Mouse (Mus musculus) heart, adult 2 months (tissue): ENCODE results near the gene Fam107a.

Experiments used
- CTCF ChIP-seq: fragments of 200-600 bp; IDR thresholded peaks from 2 replicates; pipeline ENCODE4 v1.8.1; 2022; ENCODE audit warnings: antibody characterized with exemption, mild to moderate bottlenecking, moderate library complexity
- EP300 ChIP-seq: fragments of 200-500 bp; IDR thresholded peaks from 2 replicates; pipeline ENCODE4 v1.6.1; 2011; ENCODE audit warnings: low read depth, low read length, control low read depth; ENCODE audit not compliant: insufficient read depth
- POLR2A ChIP-seq: fragments of 200-500 bp; IDR thresholded peaks from 2 replicates; pipeline ENCODE4 v1.6.1; 2011; ENCODE audit warnings: mild to moderate bottlenecking, low read depth, low read length, control low read depth; ENCODE audit not compliant: insufficient read depth

- TF ChIP-seq CTCF: no peak
- TF ChIP-seq EP300: no peak
- no peak for TF ChIP-seq POLR2A
These were observed 2.7 kb upstream of the Fam107a start for GRCm38 (mm10) chr14:8320528-8320927.
